Mouse (Mus musculus): ENCODE measurements around the gene Man2c1.

Gene Man2c1

DNA sequence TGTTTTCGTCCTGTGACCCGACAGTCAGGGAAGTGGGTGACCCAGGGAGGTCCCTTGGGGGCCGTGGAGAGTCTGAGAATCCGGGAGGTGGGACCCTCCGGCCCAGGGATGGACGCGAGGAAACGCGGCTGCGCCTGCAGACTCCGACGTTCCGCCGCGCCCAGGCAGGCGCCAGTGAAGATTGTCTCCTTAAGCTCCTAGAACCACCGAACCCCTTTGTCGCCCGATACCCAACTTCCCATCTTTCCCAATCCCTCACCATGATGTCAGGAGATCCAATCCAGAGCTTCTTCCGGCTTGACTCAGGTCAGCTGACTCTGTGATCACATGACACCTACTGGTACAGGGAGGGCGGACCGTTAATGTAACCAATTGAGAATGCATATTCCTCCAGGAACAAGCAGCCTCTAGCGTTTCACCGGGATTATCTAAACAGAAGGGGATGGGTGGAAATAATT, 27.6 kb downstream of the Man2c1 start, which contains the start of gene Commd4:
Gene Commd4, minus strand, starts transcription at position 319 of the 458 bp plus-strand sequence.
- peak; percentile 97 to 98 for DNase-seq

DNA sequence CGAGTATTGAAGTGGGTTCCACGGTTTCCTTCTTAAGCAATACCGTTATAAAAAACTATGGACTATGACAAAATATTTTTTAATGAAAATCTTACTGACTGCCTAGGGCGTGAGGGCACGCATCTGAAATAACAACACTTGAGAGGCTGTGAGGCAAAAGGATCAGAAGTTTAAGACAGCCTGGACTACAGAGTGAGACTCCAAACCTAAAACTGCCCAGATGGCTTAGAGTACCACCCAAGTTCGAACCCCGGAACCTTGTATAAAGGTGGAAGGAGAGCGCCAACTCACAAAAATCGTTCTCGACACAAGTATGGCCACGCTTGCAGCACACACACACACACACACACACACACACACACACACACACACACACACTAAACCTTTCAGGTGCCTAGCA, 28.0 kb downstream of the Man2c1 start:
- no peak for DNase-seq

DNA sequence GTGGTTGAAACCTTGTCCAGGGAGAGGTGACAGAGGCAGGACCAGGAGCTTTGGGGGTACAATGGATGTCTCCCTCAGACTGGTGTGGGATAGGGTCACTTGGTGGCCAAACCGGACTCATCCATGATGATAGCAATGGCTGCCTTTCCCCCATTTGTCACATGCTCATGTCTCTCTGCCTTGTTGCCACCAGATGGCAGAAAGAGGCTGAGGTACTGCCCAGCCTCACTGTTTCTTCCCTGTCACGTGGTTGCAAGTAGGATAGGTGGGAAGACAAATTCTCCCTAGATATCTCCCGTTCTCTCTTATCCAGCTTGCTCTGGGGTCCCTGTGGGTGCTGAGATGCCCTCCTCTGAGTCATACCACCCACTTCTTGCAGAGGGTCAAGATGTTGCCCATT, 32.0 kb downstream of the Man2c1 start:
- DNase-seq = peak; percentile 43 to 57

DNA sequence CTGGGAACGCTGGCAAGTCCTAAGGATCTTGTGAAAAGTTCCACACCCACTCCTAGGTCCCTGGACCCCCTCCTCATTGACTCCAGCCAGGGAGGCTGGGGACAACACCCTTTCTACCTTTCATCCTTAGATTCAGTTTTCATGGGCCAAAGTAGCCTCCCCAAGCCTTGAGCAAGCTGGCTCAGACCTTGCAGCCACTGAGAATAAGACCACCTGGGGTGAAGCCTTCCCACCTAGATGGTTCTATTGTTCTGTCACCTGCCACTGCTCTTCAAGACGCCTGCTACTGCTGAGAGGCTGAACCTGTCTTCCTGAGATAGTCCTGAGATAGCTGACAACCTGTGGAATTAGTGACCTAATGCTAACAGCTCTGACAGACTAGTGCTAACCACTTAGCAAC, 32.6 kb downstream of the Man2c1 start:
- DNase-seq = no peak

DNA sequence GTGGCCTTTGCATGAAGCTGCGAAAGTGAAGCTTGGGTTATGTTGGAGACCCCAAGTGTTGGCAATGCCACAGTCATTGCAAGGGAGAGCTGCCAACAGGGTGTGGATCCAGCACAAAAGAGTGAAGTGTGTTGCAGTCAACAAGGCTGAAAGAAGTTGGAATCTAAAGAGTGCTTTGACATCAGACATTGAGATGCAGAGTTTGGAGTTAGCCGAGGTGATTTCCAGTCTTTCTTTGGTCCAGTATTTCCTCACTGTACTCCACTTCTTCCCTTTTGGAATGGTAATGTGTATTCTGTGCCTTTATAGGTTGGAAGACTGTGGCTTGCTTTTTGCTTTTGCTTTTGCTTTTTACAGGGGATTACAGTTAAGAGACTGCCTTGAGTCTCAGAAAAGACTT, 35.7 kb downstream of the Man2c1 start:
- no peak for DNase-seq

DNA sequence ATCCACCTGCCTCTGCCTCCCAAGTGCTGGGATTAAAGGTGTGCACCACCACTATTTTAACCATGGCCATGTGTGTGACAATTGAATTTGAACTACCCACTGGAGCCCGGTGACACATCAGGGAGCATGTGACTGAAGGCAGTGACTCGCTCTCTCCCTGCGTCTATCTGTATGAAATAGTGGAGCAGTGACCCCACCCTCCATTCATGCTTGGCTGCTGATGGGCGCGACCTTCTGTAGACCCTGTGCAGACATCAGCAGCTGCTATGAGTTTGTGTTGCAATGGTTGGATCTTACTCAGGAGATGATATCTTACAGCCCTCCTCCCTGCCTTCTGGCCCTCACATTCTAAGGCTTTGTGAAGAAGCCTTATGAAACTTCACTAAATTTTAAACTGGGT, 37.9 kb downstream of the Man2c1 start:
- DNase-seq = no peak
